Comparison of ENCODE assay signal across 21 mouse cellular contexts in the genomic region with DNA sequence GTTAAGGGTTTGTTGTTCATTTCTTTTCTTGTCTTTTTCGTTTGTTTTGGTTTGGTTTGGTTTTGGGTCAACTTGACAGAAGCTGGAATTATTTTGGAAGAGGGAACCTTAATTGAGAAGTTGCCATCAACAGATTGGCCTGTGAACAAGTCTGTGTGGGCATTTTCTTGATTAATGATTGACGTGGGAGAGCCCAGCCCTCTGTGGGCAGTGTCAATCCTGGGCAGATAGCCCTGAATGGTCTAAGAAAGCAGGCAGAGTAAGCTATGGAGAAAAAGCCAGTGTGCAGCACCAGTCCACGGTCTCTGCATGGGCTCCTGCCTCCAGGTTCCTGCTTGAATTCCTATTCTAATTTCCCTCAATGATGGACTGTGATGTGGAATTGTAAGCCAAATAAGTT.
DNase-seq lines count a peak whose midpoint lies in the region; ATAC-seq lines count a peak whose summit lies in the region.
"Had no signal": no experiment of that assay in that cellular context is flagged by ENCODE, and none has a peak within 500 bp of the region (broad histone marks: within the 10 kb centered on the region; RNA-seq: fewer than 3 reads in every experiment).

No protein-coding gene starts in this region.

- H3K4me3 ChIP-seq in kidney, embryonic 15.5 days (replicated peaks), result no peak overlapping the region
- H3K4me3 ChIP-seq: embryonic facial prominence, embryonic 13.5 days; forebrain, embryonic 13.5 days; heart, embryonic 13.5 days; hindbrain, embryonic 12.5 days had no signal

- no peaks in the 10 kb centered on the region for H3K9me3 ChIP-seq in kidney, embryonic 15.5 days (replicated peaks)
- H3K9me3 ChIP-seq: embryonic facial prominence, embryonic 13.5 days; forebrain, embryonic 13.5 days; heart, embryonic 13.5 days; hindbrain, embryonic 12.5 days had no signal

- ATAC-seq in kidney, embryonic 15.5 days (replicated peaks; ENCODE audit: low FRiP score), result no peak
- no peak for ATAC-seq in erythroid progenitor cell, adult 5-6 weeks (replicated peaks; ENCODE audit: low FRiP score, poor library complexity, severe bottlenecking)
- ATAC-seq: activated CD4-positive, CD25-positive, alpha-beta regulatory T cell, adult 4 months; forebrain, embryonic 13.5 days; forebrain, postnatal 0 days; Patski had no signal

- H3K27ac ChIP-seq in kidney, embryonic 15.5 days, result no peak overlapping the region
- H3K27ac ChIP-seq: embryonic facial prominence, embryonic 13.5 days; forebrain, embryonic 13.5 days; heart, embryonic 13.5 days; hindbrain, embryonic 12.5 days had no signal

- H3K27me3 ChIP-seq in kidney, embryonic 15.5 days, result no peaks in the 10 kb centered on the region
- H3K27me3 ChIP-seq: CH12.LX; embryonic facial prominence, embryonic 13.5 days; forebrain, embryonic 13.5 days; heart, embryonic 13.5 days had no signal

- no peak overlapping the region for H3K4me2 ChIP-seq in kidney, embryonic 15.5 days
- H3K4me2 ChIP-seq: embryonic facial prominence, embryonic 13.5 days; forebrain, embryonic 13.5 days; heart, embryonic 13.5 days; hindbrain, embryonic 12.5 days had no signal

- 74% methylated on average over 3 of the region's 3 CpGs for WGBS in kidney, embryonic 15.5 days

- peak; percentile 21 for DNase-seq in kidney, adult 18-20 months
- peak; percentile 29 to 46 for DNase-seq in kidney, adult 8-10 months
- DNase-seq in kidney, postnatal 10 days, result peak; percentile 27
- peak; percentile 19 to 27 for DNase-seq in kidney, postnatal 4 days
- DNase-seq in layer of hippocampus, postnatal 14 days (ENCODE audit: low spot score in 2 of 2), result no peak
- DNase-seq: adrenal gland, postnatal 25 days; cerebellum, adult 18-20 months; cerebellum, adult 9-11 months; cerebellum, postnatal 36 days; forebrain, postnatal 0 days; gastrocnemius, postnatal 14 days; heart, postnatal 4 days had no signal

- no peaks in the 10 kb centered on the region for H3K36me3 ChIP-seq in kidney, embryonic 15.5 days
- H3K36me3 ChIP-seq: embryonic facial prominence, embryonic 13.5 days; heart, embryonic 13.5 days; hindbrain, embryonic 12.5 days had no signal

- no peak overlapping the region for H3K9ac ChIP-seq in kidney, embryonic 15.5 days
- H3K9ac ChIP-seq: embryonic facial prominence, embryonic 13.5 days; forebrain, embryonic 13.5 days; forebrain, postnatal 0 days; heart, embryonic 13.5 days; hindbrain, embryonic 12.5 days had no signal

- H3K4me1 ChIP-seq in kidney, embryonic 15.5 days, result peaks cover 7% of the 10 kb centered on the region
- H3K4me1 ChIP-seq: embryonic facial prominence, embryonic 13.5 days; hindbrain, embryonic 12.5 days had no signal

Comparison
In these comparisons a context has a peak if more than half of its experiments do, and no peak if none do; other contexts are left out.
1. DNase-seq: peak in kidney, adult 18-20 months (single experiment), kidney, adult 8-10 months (2 of 2), kidney, postnatal 10 days (single experiment) and kidney, postnatal 4 days (2 of 2); none in layer of hippocampus, postnatal 14 days (0 of 2).